Comparison of ENCODE assay signal across 13 mouse cellular contexts in genomic region chr17:28659564-28659963, GRCm38 (mm10).
"Had no signal": no experiment of that assay in that cellular context is flagged by ENCODE, and none has a peak within 500 bp of the region (broad histone marks: within the 10 kb centered on the region; RNA-seq: fewer than 3 reads in every experiment).

No protein-coding gene starts in this region.

- H3K27me3 ChIP-seq: limb, embryonic 15.5 days; liver, embryonic 12.5 days; midbrain, embryonic 12.5 days; neural tube, embryonic 13.5 days had no signal

- H3K4me2 ChIP-seq: limb, embryonic 15.5 days; liver, embryonic 12.5 days; midbrain, embryonic 12.5 days; neural tube, embryonic 13.5 days had no signal

- DNase-seq: kidney, adult 11 months; layer of hippocampus, adult 9-11 months; layer of hippocampus, postnatal 36 days; lung, postnatal 14 days; retina, postnatal 1 day; right cerebral cortex, postnatal 4 days; spleen, adult 18-20 months; thymus, adult 18-20 months; thymus, postnatal 14 days had no signal

- H3K36me3 ChIP-seq: limb, embryonic 15.5 days; liver, embryonic 12.5 days; midbrain, embryonic 12.5 days; neural tube, embryonic 13.5 days had no signal

- H3K4me1 ChIP-seq: liver, embryonic 12.5 days had no signal

- H3K4me3 ChIP-seq: limb, embryonic 15.5 days; liver, embryonic 12.5 days; midbrain, embryonic 12.5 days; neural tube, embryonic 13.5 days had no signal

- H3K9ac ChIP-seq: limb, embryonic 15.5 days; liver, embryonic 12.5 days; midbrain, embryonic 12.5 days; neural tube, embryonic 13.5 days had no signal

- ATAC-seq: liver, embryonic 12.5 days had no signal

- H3K27ac ChIP-seq: limb, embryonic 15.5 days; liver, embryonic 12.5 days; midbrain, embryonic 12.5 days; neural tube, embryonic 13.5 days had no signal

- H3K9me3 ChIP-seq: limb, embryonic 15.5 days; liver, embryonic 12.5 days; midbrain, embryonic 12.5 days; neural tube, embryonic 13.5 days had no signal
